Mouse (Mus musculus) embryonic fibroblast, embryonic 13.5 days (primary cell): ENCODE results near the gene Abraxas2. TPM values are rescaled to one million over a fixed set of nuclear protein-coding genes. Genes with fewer than 3 reads are reported as not detected.

Experiments used
- H3K27ac ChIP-seq: 2 replicates; pipeline ENCODE4 v1.5.1; 2012; ENCODE audit warnings: low read length, control low read depth, inconsistent platforms; ENCODE audit not compliant: insufficient read depth
- H3K4me1 ChIP-seq: 2 replicates; pipeline ENCODE4 v1.6.1; 2011; ENCODE audit warnings: low read length; ENCODE audit not compliant: control insufficient read depth, insufficient read depth
- H3K4me3 ChIP-seq: 2 replicates; pipeline ENCODE4 v1.5.1; 2011; ENCODE audit warnings: mild to moderate bottlenecking, control low read depth, low read length; ENCODE audit not compliant: insufficient read depth
- CTCF ChIP-seq: IDR thresholded peaks from 2 replicates; pipeline ENCODE4 v1.5.1; 2011; ENCODE audit warnings: mild to moderate bottlenecking, control low read depth, low read length, moderate library complexity, borderline replicate concordance; ENCODE audit not compliant: insufficient read depth
- POLR2A ChIP-seq: IDR thresholded peaks from 2 replicates; pipeline ENCODE4 v1.6.1; 2011; ENCODE audit warnings: low read depth, mild to moderate bottlenecking, control low read depth, low read length, moderate library complexity
- polyA plus RNA-seq: library from polyadenylated mRNA; stranded (reverse); fragments of >200 nt; gene quantifications from 2 replicates; pipeline ENCODE4 v1.2.4, GENCODE M21; 2011; ENCODE audit warnings: low read depth; ENCODE audit not compliant: missing spikeins, insufficient read length

The Abraxas2 gene
- polyA plus RNA-seq, 1 experiment: 51.8 TPM

DNA sequence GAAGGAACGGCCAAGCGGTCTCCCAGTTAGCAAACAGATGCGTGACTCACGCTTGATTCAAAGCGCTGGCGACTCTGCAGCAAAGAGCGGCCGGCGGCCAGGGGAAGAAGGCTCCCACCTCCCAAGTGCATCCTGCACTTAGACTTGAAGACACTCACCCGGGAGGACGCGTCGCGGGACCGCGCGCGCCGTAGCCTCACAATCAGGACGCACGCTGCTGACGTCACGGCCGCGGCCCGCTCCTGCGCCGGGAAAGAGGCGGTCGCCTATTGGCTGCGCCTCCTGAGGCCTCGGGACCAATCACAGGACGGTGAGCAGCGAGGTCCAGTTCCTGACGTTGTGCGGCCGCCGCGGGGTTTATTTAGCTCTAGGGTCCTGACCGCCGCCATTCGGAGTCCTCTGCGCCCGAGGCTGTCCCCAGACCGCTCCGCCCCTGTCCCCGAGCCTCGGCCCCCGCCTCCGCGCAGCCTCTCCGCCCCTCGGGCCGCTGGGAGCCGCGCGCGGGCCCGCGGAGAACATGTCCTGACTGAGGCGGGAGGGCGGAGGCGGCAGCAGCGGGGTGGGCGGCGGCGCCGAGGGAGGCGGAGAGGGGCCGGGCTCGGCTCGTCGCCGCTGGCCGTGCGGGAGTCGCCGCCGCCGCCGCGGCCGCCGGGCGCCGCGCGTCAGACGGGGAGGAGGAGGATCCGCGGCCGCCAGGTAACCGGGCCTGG lies 72.0 kb downstream of the Abraxas2 start, which contains the start of gene Zranb1:
Zranb1 (plus strand) TSS at position 293 of the 710 bp plus-strand sequence.
- TF ChIP-seq POLR2A (peak; percentile 89), CTCF (no peak)
- peak within 1 kb of the TSS; percentile 83 for H3K4me3 ChIP-seq
- peak within 1 kb of the TSS; percentile 77 for H3K27ac ChIP-seq
- no peaks in the 10 kb centered on the region; the same call in 1 of the 2 replicates for H3K4me1 ChIP-seq

DNA sequence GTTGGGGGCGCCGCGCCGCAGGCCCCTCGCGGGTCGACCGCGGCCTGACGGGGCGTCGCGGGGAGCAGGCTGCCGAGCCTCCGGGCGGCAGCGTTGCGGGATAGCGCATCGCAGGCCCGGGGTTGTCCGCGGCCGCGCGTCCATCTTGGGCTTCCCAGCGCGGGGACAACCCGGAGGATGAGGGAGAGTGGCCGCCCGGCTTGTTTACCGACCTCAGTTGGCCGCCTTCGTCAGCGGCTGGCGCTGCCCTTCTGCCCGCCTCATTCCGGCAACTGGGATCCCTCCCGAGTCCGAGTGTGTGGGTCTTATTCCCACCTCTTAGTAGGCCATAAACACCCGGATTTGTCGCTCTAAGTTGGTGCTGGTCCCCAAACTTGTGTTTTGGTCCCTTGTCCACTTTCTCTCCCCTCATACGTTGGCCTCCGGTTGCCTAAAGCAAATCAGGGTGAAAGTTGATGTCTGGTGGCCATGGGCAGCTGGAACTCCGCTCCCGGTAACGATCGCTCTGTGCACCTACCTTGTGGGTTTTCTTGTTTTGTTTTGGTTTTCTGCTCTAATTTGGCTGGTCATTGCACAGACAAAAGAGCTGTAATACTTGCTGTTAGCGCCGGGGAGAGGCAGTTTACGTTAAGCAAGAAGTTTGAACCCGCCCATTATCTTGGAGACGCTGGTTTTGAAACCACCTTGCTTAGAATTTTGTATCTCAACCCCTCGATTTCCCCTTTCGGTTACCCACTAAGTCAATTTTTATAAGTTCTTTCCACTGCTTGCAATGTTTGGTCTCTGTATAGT lies 72.7 kb downstream of the Abraxas2 start:
- TF ChIP-seq CTCF (no peak), POLR2A (no peak)
- peak overlapping the region; percentile 77 for H3K27ac ChIP-seq
- H3K4me3 ChIP-seq: peak overlapping the region; percentile 83
- H3K4me1 ChIP-seq: no peaks in the 10 kb centered on the region; the same call in 1 of the 2 replicates

DNA sequence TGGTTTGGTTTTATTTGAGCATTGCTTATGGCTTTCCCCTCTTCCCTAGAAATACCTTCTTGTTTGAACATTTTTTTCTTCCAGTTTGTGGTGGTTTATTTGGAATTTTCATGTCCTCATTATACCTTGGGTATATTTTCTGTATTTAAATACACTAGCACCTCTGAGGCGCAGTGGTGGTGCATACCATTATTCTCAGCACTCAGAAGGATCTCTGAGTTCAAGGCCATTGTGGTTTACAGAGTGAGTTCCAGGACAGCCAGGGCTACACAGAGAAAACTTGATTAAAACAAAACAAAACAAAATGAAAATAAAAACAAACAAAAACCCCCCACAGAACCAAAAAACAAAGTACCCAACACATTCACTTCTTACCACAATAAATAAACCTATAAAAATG lies 74.3 kb downstream of the Abraxas2 start:
- H3K27ac ChIP-seq: no peak overlapping the region
- TF ChIP-seq CTCF (no peak), POLR2A (no peak)
- no peak overlapping the region for H3K4me3 ChIP-seq

More for the DNA sequence above, 74.3 kb downstream of the Abraxas2 start:
- no peaks in the 10 kb centered on the region; the same call in 1 of the 2 replicates for H3K4me1 ChIP-seq

Other genes starting within 250 kb of the Abraxas2 start
- 5.0 and 6.5 TPM in 2 replicates for gene Lhpp, start 248.6 kb upstream of the Abraxas2 start, polyA plus RNA-seq
- gene Fam53b, start 45.3 kb upstream of the Abraxas2 start, polyA plus RNA-seq: 10.3 and 12.5 TPM in 2 replicates
- gene Eef1akmt2, start 6.6 kb upstream of the Abraxas2 start, polyA plus RNA-seq: 34.4 and 38.1 TPM in 2 replicates
- gene Zranb1, start 71.9 kb downstream of the Abraxas2 start, polyA plus RNA-seq: 24.1 and 24.4 TPM in 2 replicates